Mouse (Mus musculus): ENCODE measurements at regions not wholly inside any gene's neighbourhood (a gene's known extent, or its start where the extent isn't known, plus 50 kb on each side); places are given as distances from the start of the nearest gene placed in this dataset.

DNA sequence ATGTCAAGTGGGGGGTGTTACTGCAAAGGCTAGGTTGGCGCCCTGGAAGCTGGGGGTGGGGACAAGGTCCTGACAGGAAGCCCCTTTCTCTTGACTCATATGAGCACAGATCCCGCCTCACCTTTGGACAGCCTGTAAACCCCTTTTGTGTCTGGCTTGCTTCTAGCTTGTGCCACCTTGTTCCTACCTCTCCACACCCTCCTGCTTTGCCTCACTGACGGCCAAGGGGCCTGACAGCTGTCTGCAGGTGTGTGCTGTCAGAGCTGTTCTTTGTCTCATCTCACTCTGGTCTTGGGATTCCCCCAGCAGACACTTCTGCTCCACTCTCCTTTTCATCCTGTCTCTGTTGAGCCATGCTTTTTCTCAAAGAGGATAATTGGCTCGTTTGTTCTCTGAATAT, 137.9 kb downstream of the Ipo8 start:
- TF ChIP-seq E2F4 (IDR thresholded peaks at IDR 0.05; ENCODE audit: insufficient read depth) (no peak), POLR2A (IDR thresholded peaks at IDR 0.05; ENCODE audit: insufficient read length, low read depth) (no peak), POLR2AphosphoS2 (IDR thresholded peaks at IDR 0.05; ENCODE audit: insufficient read length, low read depth) (no peak), CEBPB (IDR thresholded peaks at IDR 0.05; ENCODE audit: insufficient read depth, poor library complexity, severe bottlenecking) (no peak)
